Mouse (Mus musculus) cerebellum, adult 2 months (tissue): Measurements from ENCODE around the gene Sh3tc1.

Experiments used
- CTCF ChIP-seq: fragments of 200-500 bp; IDR thresholded peaks from 2 replicates; pipeline ENCODE4 v1.5.1; 2011; ENCODE audit warnings: low read depth, mild to moderate bottlenecking, control low read depth, low read length, moderate library complexity, borderline replicate concordance; ENCODE audit not compliant: insufficient read depth
- POLR2A ChIP-seq: fragments of 200-500 bp; IDR thresholded peaks from 2 replicates; pipeline ENCODE4 v1.6.1; 2011; ENCODE audit warnings: low read length, control low read depth, borderline replicate concordance; ENCODE audit not compliant: insufficient read depth

DNA sequence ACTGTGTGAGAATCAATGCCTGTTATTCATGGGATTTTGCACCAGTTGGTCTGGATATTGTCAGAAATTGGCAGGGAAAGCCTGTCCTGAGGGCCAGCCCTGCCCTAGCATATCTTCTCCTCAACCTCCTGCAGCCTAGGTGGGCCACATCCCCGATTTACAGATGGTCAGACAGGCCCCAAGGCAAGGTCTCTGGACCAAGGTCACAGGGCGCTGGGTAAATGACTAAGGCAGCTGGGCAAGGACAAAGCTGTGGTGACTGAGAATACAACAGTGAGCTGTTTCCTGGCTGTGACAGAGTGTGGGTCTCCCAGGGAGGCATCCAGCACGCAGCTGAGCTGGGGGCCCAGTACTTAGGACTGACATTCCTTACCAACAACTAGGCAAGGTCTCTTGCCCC, 41.3 kb upstream of the Sh3tc1 start:
- TF ChIP-seq CTCF (no peak), POLR2A (no peak)
